Mouse (Mus musculus) liver, postnatal 0 days (tissue): ENCODE data around the gene Ints6l.

Experiments used
- CTCF ChIP-seq: sonication (generic); IDR thresholded peaks from 2 replicates; pipeline ENCODE4 v1.5.1; 2016; ENCODE audit warnings: antibody characterized with exemption, low read depth
- EP300 ChIP-seq: IDR thresholded peaks from 2 replicates; pipeline ENCODE4 v1.6.1; 2016; ENCODE audit warnings: antibody characterized with exemption, low read depth, mild to moderate bottlenecking

DNA sequence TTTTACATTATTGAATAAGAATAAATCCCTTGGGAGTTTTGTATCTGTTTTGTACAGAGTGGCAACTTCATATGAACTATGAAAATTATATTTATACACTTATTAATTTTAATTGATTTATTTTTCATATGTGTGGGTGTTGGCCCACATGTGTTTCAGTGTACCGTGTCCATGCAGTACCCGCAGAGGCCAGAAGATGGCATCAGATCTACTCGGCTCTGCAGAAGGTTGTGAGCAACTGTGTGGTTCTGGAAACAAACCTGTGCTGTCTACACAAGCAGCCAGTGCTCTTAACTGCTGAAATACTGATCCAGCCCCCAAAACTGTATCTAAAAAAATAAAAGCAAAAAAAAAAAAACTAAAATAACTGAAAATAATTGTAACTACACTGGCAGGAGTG, 76.6 kb downstream of the Ints6l start:
- TF ChIP-seq EP300 (no peak), CTCF (peak; percentile 66)
